Mouse (Mus musculus) right cerebral cortex, adult 18-20 months (tissue): ENCODE data around the gene Acp1.
A peak's percentile ranks its signal among the peaks of the same experiment; 100 is the strongest.

Source experiments
- DNase-seq: peaks from one replicate; pipeline ENCODE4 v3.0.0; 2022; ENCODE audit warnings: mixed read lengths

Acp1 gene

DNA sequence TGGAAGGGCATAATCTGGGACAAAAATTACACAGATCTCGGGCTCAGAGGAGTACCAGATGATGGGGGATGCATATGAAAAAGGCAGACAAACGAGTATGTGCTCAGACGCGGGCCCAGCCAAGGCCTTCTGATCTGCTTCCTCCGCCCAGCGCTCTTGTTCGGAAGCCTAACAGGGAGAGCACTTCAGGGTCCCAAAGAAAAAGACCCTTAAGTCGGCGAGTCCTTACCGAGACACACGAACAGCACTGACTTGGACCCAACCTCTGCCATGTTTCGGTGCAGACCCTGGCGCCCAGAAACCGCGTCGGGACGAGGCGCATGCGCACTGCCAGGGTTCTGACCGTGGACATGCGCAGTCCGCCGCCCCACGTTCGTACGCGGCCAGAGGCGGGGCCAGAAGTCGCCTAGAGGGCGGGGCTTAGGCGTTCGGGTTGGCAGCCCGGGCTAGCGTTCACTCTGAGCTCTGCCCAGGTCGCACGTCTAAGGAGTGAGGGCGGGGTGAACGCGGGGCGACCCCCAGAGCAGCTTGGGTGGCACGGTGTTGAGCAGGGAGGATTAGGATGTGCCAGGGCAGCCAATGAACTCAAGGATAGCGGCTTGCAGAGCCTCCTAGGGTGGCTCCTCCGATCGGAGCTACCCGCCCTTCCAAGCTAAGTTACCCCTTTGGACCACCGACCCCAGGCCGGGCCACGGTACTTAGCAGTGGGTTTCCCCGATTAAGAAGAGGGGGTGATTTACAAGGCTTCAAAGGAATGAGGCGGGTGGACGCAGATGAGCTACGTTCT lies at the start of gene Acp1, which contains the start of gene Sh3yl1:
Gene Acp1 (minus strand): TSS at position 329 of the 787 bp plus-strand sequence.
Gene Sh3yl1 (plus strand): TSS at position 408 of the 787 bp plus-strand sequence.
- peak; percentile 95 for DNase-seq

DNA sequence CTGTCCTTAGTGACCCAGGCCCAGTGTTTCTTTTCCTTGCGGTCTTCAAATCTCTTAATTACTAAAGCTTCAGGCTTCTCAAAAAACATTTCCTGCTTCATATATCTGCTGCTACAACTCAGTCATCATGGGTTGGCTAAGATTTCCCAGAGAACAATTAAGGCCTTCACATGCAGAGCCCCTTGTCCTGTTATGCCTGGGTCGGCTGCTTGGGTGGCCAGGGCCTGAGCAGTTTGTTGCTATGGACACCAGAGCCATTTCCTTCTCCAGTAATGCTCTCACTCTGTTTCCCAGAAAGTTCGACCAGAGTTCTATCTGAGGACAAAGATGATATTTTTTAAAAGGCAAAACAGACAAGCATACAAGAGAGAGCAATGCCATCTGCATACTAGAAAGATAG lies 32.8 kb upstream of the Acp1 start:
- DNase-seq: no peak

DNA sequence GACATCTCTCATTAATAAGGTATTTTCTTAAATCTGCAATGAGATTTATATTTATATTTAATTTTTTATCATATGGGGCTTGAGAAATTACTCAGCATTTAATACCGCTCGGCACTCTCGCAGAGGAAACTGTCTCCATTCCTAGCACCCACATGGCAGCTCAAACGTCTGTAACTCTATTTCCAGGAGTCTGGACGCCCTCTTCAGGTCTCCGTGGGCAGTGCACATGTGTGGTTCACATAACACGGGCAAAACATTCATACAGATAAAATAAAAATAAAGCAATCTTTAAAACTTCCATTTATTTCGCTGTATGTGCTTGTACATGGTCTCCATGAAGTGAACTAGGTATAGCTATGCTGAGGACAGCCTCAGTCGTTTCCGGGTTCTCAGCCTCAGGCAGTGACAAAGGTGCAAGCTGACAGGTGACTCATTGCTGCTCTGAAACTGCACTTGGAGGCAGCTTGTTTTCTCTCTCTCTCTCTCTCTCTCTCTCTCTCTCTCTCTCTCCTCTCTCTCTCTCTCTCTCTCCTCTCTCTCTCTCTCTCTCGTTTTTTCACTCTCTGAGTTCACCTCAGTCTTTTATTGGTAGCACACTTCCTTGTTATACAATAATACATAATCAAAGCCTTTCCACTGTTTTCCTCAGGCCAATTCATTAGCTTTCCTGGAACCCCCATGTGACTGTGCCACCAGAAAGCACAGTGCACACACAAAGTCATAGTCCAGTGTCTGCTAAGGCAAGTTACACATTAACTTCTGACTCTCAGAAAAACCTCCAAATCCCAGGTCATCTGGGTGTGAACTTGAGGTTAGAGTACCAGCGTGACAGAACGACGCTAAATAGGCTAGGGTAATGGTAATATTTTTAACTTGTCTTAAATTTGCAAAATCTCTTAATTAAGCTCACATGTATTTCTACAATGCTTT lies 31.9 kb upstream of the Acp1 start:
- no peak for DNase-seq

DNA sequence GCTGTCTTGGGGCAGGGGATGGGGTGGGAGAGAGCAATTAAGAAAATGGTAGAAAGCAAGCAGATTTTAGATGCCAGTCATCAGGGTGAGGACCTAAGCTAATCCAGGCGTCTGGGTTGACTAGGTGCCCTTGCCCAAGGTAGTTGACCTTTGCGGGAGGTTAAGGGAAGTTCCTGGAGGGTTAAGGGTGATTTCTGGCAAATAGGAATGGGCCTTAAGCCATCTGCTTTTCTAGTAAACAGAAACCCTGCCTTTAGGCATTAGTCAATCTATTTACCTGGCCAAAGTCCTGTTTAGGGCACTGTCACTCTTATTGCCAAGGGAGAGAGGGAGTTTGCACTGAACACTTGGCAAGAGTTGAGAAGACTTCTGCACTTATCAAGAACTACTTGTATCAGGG lies 25.5 kb upstream of the Acp1 start:
- no peak for DNase-seq

DNA sequence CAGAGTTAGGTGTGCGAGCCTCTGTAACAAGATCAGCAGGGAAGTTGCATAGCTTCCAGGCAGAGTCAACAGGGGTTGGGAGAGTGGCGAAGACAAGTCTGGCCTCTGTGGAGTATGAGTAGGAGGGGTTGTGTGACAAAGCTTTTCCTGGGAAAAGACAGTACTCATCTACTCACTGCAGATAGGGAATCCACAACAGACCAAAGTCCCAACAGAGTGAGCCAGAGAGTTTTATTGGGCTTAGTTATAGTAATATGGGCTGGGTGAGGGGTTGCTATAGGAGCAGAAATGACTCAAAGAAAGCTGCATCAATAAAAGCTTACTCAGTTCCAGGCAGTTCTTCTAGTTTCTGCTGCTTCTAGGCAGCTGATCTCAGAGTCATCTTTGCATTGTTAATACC lies 21.9 kb upstream of the Acp1 start:
- no peak for DNase-seq

DNA sequence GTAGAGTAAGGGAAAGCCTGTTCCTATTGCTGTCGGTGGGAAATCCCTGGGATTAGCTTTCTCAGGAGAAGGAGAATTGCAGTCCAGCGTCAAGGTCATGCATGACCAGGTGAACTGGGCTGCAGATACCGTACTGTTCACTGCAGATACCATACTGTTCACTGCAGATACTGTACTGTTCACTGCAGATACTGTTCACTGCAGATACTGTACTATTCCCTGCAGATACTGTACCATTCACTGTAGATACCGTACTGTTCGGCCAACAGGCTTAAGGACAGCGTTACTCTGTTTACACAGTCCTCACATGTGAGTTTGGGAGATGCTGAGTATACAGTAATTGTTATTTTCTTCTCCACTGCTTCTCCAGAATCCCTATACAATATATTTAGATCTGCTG lies 16.8 kb upstream of the Acp1 start:
- no peak for DNase-seq

DNA sequence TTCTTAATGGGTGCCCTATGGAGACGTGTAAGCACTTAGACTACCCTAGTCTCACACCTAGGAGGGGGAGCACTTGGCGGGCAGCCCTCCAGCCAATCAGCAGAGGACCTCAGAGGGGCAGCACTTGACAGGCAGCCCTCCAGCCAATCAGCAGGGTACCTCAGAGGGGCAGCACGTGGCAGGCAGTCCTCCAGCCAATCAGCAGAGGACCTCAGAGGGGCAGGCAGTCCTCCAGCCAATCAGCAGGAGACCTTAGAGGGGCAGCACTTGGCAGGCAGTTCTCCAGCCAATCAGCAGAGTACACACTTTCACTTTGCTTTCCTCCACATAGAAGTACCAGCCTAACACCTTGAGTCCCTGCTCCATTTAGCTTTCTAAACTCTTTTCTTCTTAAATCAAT lies 11.0 kb upstream of the Acp1 start:
- DNase-seq: no peak

DNA sequence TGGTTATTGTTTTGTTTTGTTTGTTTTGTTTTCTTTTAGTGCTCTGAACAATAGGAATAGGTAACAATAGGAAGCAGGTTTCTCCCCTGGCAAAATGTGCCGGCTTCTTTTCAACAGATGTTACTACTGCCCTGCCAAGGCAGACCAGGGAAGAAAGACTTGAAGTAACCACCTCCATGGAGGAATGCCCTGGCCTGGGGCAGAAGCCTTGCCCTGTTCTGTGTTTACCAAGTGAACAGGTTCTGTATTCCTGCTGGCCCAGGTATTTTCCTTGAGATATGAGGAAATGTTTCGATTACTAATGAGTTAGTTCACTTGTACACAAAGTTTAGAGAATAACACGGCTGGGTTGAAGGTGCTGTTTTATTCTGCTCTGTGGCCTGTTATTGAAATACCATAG lies 1.5 kb upstream of the Acp1 start:
- DNase-seq: no peak

DNA sequence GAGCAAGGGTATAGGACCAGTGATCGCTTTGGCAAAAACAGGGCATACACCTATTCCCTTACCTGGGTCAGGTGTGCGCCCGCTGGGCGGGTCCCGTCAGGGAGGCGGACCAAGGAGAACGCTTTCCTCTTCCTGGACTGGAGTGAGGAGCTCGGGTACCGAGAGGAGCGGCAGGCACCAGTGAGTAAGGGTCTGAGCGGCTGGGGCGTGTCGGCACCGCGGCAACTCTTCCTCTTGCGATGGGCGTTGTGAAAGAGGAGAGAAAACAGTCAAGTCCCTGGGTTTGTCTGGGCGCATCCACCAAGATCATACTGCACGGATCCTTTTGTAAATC lies 626 bp upstream of the Acp1 start:
- peak; percentile 31 for DNase-seq

DNA sequence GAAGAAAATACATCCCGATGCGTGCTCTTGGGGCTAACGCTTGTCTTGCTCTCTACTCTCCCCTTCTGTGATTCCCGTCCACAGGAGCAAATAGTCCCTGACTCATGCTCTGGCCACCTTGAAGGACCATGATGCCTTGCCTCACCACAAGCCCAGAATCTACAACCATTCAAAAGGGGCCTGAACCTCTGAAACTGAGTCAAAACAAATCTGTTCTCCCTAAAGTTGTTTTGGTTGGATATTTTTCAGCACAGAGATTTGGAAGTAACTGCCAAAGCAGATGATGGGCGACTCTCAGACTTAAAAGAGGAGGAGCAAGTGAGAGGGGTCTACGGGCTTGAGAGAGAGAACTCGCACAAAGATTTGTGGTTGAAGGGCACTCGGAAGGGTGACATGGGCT lies 529 bp downstream of the Acp1 start:
- DNase-seq: no peak

DNA sequence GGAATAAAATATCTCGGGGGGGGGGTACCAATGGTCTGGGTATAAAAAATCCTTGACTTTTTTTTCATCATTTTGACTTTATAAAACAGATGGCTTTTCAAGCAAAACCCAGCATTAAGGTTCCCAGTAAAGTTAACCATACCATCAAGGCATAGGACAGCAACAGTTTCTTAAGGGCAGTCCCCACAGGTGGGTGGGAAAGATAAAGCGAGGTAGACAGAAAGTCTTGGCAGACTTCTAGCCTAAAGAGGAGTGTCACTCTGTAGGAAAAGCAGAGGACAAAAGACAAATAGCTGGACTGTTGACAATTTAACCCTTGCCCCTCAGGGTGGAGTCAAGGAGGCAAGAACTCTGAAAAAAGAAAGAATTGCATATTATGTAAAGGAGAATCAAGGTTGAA lies 1.5 kb downstream of the Acp1 start:
- no peak for DNase-seq

DNA sequence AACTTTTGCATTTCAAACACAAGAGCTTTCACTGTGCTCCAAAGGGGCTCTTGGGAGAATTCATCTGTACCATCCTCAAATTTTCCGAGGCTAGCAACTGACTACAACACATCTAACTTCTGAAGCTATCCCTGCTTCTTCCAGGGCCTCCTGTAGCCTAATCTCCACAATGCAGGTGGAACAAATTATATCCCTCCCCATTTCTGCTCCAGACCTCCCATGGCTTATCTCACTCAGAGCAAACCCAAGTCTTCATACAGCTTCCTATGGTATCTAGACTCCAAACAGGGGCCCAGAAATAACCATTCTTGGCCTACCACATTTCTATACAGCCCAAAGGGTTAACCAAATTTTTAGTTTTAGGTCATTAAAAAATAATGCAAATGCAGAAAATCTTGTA lies 2.7 kb downstream of the Acp1 start:
- no peak for DNase-seq

DNA sequence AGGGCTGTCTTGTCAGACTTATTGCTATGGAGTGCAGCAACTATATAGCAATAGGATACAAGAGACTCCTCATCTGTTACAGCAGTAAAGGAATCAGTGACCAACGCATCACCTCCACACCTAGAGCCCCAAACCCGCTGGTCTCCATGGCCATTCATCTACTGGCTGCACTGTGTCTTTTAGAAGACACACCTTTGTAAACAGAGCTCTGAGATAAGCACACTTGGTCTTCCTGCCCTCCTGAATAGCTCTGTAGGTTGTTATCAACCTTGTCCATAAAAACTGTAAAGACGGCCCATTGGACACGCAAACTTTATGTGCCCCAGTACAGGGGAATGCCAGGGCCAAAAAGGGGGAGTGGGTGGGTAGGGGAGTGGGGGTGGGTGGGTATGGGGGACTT lies 14.3 kb downstream of the Acp1 start:
- DNase-seq: no peak

DNA sequence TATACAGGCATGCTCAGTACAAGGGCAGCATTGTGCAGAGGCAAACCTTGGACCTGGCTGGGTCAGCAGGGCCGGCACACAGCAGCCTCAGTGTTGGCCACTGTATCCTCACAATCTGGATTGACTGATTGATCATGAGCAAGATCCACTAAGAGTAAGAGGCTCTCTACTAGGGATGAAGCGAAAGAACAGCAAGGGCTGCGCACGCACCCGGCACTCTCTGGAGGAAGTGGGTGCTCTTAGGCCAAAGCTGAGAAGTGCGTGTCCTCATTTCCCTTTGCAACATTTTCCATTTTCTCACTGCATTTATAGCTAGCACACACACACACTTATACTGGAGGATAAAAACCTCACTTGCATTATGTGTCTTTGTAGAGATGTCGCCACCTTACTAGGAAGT lies 20.0 kb downstream of the Acp1 start:
- no peak for DNase-seq

DNA sequence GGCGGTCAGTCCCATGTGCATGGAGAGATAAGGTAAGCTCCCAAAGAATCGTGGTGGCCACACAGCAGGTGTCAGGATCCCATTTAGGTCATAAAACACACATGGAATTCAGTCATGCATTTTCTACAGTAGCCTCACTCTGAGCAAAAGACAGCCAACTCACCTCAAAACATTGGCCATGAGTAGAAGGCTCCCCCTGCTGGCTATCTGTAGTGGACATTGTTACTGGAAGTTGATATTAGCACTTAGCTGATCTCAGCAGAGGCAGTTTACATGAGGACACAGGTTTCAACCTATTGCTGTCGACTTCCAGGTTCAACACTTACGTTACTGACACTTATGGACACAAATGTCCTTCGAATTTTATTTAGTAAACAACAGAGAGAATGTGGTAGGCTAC lies 21.3 kb downstream of the Acp1 start:
- peak; percentile 49 for DNase-seq

DNA sequence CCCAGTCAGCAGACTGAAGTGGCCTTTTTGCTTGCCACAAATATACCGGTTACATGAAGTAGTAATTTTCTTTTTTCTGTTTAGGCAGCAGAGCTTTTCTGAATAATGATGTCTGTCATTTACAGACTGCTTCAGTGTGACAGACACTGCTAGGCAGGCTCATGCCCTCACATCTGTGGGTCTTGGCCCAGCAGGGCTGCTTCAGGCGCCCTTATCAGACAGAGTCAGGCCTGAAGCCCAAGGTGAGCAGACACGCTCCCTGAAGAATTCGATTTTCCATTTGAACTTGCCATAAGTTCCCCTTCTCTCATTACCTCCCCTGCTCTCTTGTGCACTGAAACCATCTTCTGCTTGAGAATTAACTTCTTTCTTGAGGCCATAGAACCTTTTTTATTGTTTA lies 23.4 kb downstream of the Acp1 start:
- DNase-seq: no peak

DNA sequence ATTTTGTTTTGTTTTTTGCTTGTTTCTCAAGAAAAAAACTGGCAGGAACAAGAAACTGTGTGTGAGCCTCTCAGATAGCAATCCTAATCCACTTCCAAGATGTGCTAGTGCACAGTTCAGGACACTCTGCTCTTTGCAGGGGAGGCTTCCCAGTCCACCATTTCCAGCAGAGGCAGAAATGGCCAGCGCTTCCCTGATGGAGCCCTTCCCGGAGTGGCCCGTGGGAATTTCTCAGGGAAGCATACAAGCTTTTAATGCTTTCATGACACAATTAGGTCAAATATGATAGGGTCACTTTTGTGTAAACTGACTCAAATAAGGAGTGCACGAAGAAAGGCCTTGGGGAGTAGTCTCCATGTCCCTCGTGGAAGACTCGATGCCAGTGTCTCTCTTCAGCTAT lies 25.5 kb downstream of the Acp1 start:
- no peak for DNase-seq

DNA sequence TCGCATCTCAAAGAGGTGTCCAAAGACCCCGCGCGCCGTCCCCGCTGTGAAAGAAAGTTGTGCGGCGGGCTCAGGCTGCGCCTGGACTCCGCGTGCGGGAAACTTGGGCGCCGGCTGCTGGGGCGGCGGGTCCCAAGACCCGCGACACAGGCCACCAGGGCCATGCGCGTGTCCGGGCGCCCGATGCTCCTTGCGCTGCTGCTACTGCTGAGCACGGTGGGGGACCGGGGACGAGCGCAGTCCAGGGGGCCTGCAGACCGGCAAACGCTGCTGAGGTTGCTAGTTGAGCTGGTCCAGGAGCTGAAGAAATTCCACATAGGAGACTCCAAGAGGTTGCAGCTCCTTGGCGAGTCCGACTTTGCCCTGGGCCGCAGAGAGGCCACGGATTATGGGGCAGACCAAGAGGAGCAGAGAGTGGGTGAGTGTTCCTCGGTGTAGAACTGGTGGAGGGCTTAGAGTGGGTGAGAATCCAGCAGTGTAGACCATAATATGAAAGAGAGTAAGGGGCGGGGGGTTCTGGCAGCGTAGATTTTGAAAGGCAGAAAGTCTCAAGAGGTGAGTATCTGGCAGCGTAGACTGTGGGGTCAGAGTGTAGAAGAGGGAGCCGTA lies 26.7 kb downstream of the Acp1 start:
- no peak for DNase-seq

DNA sequence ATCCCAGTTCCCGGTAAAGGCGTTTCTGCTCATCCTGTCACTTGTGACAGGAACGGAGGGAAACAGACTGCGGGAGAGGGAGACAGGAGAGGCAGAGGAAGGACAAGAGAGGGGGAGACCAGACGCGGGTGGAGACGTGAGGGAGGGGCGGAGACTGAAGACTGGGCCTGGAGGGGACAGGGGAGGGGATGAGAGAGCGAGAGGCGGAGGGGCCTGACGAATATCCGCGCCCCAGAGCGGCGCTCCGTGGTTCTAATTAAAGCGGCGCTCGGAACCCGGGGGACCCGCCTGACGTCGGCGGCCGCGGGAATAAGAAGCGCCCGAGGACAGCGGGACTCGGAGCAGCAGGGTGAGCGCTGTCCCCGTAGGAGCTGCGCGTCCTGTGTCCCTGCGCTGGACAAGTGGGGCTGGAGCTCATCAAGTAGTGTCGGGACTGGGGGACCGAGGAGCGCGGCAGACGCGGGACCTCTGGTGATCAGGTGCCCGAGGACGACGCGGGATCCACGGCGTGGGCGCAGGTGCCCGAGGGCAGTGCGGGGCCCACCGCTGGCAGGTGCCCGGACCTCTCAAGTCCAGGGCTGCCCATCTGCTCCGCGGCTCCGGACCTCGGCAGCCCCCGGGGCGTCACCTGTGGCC lies 27.3 kb downstream of the Acp1 start, which contains the start of gene Alkal2:
Gene Alkal2 (plus strand): TSS at position 337 of the 636 bp plus-strand sequence.
- no peak for DNase-seq

DNA sequence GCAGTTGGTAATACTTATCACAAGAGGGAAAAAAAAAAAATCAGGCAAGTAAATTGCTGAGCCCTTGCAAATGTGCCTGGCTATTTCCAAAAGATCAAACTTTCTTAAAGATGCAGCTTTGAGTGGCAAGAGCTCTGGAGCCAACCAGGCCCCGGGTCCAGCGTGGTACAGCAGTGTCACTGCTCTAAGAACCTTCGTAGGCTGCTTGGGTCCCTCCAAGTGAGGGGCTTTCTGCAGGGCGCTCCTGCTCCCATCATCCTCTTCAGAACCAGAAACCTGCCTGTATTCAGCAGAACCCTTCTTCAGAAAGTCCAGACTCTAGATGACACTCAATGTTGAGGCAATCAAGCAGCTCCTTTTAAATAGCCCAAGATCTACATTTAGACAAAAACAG lies 27.8 kb downstream of the Acp1 start:
- DNase-seq: no peak

DNA sequence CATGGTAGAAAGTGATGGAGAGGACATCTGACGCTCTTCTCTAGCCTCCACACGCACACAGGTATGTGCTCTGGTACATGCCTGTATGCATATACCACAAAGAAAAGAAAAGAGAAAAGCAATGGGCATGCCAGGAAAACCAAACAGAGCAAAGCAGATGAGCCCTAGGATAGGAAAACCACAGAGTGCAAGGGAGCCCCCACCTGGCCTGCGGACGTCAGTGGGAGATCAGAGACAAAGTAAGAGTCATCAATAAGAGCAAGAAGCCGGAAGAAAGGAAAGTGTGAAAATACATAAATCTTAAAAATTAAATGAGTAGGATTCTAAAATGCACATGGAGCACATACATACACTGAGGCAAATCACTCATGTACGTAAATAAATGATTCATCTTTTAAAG lies 31.9 kb downstream of the Acp1 start:
- DNase-seq: no peak

DNA sequence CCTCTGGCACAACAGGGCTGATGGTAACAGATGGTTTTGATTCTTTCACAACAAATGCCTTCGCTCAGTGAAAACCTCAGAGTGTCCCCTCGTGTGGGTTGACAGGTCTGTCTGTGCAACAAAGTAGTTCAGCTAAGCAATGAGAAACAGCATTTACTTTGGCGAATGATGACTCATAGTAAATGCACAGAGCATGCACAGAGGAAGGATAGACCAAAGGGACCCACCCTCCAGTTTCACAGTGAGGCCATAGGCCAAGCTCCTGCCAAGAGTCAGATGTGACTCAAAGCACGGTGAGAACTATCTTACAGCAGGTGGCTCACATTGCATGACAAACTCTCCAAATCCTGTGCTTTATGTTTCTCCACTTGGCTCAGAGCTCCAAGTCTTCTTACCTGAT lies 45.6 kb downstream of the Acp1 start:
- DNase-seq: no peak

DNA sequence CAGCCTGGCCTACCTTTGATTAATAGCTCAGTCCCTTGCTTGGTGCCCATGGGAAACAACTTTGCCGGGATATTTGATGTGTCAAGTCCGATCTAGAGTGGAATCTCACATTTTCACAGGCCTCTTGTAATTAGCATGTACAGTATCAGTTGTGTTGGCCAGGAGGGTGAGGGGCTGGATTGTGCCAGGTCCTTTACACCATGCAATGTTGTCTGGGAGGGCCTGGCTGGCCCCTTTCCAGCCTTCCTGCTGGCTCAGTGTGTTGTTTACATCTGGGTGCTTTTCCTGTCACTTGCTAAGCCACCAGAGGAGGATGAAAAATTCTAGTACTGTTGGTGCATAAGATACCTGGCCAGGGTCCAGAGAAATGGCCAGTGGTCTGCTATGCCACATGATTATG lies 47.0 kb downstream of the Acp1 start:
- DNase-seq: no peak
